8 mouse cellular contexts compared by ENCODE assay signal in genomic region chr1:132008881-132009644, GRCm38 (mm10). TPM values are rescaled to one million over a fixed set of nuclear protein-coding genes. Genes with fewer than 3 reads are reported as not detected.
DNase-seq lines count a peak whose midpoint lies in the region; ATAC-seq and TF ChIP-seq lines count a peak whose summit lies in the region.

No protein-coding gene starts in this region.

- 46% methylated on average over 8 of the region's 8 CpGs for WGBS in kidney, embryonic 14.5 days
- WGBS in bone marrow, adult 2 months: 6% methylated on average over 8 of the region's 8 CpGs
- WGBS in hindbrain, postnatal 0 days: 52% methylated on average over 8 of the region's 8 CpGs
- WGBS in neural tube, embryonic 12.5 days: 64% methylated on average over 8 of the region's 8 CpGs

- TF ChIP-seq CTCF in bone marrow, adult 2 months (IDR thresholded peaks at IDR 0.05; ENCODE audit: control insufficient read depth, insufficient read depth, low read length): no peak
- no peak for TF ChIP-seq CTCF in hindbrain, postnatal 0 days (IDR thresholded peaks at IDR 0.05; ENCODE audit: low read depth)

- H3K27me3 ChIP-seq in kidney, embryonic 14.5 days (ENCODE audit: control insufficient read depth, insufficient read depth, low read length): no peaks in the 10 kb centered on the region
- no peaks in the 10 kb centered on the region for H3K27me3 ChIP-seq in hindbrain, postnatal 0 days (ENCODE audit: insufficient read depth, low read length)
- H3K27me3 ChIP-seq in neural tube, embryonic 12.5 days (replicated peaks): no peaks in the 10 kb centered on the region

- peaks cover 12% of the 10 kb centered on the region for H3K4me1 ChIP-seq in kidney, embryonic 14.5 days (ENCODE audit: control insufficient read depth, insufficient read depth, low read length)
- H3K4me1 ChIP-seq in bone marrow, adult 2 months (ENCODE audit: control insufficient read depth, insufficient read depth, low read length): peaks cover 7% of the 10 kb centered on the region
- H3K4me1 ChIP-seq in hindbrain, postnatal 0 days (ENCODE audit: insufficient read depth, low read length): peaks cover 15% of the 10 kb centered on the region
- H3K4me1 ChIP-seq in neural tube, embryonic 12.5 days: peaks cover 10% of the 10 kb centered on the region

- H3K4me3 ChIP-seq in kidney, embryonic 14.5 days (ENCODE audit: low read length): peak overlapping the region; percentile 84
- peak overlapping the region; percentile 69 for H3K4me3 ChIP-seq in bone marrow, adult 2 months (replicated peaks; ENCODE audit: control insufficient read depth, low read depth, low read length)
- peak overlapping the region; percentile 92 for H3K4me3 ChIP-seq in hindbrain, postnatal 0 days (ENCODE audit: low read length)
- H3K4me3 ChIP-seq in neural tube, embryonic 12.5 days: peak overlapping the region; percentile 83; the same call in 1 of the 2 replicates

- no peak for TF ChIP-seq POLR2A in bone marrow, adult 2 months (IDR thresholded peaks at IDR 0.05; ENCODE audit: borderline replicate concordance, control insufficient read depth, low read depth, low read length)

- H3K4me2 ChIP-seq in kidney, embryonic 14.5 days (replicated peaks; ENCODE audit: low read depth, low read length): peak overlapping the region; percentile 71
- H3K4me2 ChIP-seq in hindbrain, postnatal 0 days (ENCODE audit: low read depth, low read length): peak overlapping the region; percentile 66
- peak overlapping the region; percentile 72 for H3K4me2 ChIP-seq in neural tube, embryonic 12.5 days (replicated peaks)

- H3K36me3 ChIP-seq in kidney, embryonic 14.5 days (ENCODE audit: control insufficient read depth, insufficient read depth, low read length): no peaks in the 10 kb centered on the region
- H3K36me3 ChIP-seq in hindbrain, postnatal 0 days (ENCODE audit: insufficient read depth, low read length): no peaks in the 10 kb centered on the region
- H3K36me3 ChIP-seq in neural tube, embryonic 12.5 days: no peaks in the 10 kb centered on the region

- H3K27ac ChIP-seq in kidney, embryonic 14.5 days (ENCODE audit: low read depth, low read length): peak overlapping the region; percentile 57
- peak overlapping the region; percentile 44 for H3K27ac ChIP-seq in bone marrow, adult 2 months (ENCODE audit: control insufficient read depth, insufficient read depth, low read depth, low read length, poor library complexity)
- H3K27ac ChIP-seq in hindbrain, postnatal 0 days: 0 out of 2 replicates have a peak overlapping the region, but pooled peaks have one; percentile 98
- no peak overlapping the region for H3K27ac ChIP-seq in neural tube, embryonic 12.5 days

- ATAC-seq in kidney, embryonic 14.5 days (ENCODE audit: low FRiP score, low TSS enrichment): no peak
- ATAC-seq in hindbrain, postnatal 0 days: no peak
- no peak for ATAC-seq in neural tube, embryonic 12.5 days (ENCODE audit: low FRiP score, low read depth)

- no peaks in the 10 kb centered on the region for H3K9me3 ChIP-seq in kidney, embryonic 14.5 days (ENCODE audit: control insufficient read depth, low read length)
- no peaks in the 10 kb centered on the region for H3K9me3 ChIP-seq in hindbrain, postnatal 0 days (ENCODE audit: low read length)
- no peaks in the 10 kb centered on the region for H3K9me3 ChIP-seq in neural tube, embryonic 12.5 days

- DNase-seq in kidney, postnatal 10 days: no peak
- DNase-seq in hindbrain, postnatal 0 days (ENCODE audit: low spot score): no peak
- no peak for DNase-seq in frontal cortex, adult 2 months (ENCODE audit: extremely low spot score in 1 of 2, low spot score in 1 of 2)
- no peak for DNase-seq in embryo, embryonic 10.5 days (ENCODE audit: low spot score)
- DNase-seq in spleen, postnatal 14 days (ENCODE audit: low spot score in 2 of 2): no peak

- H3K9ac ChIP-seq in kidney, embryonic 14.5 days (ENCODE audit: low read depth, low read length): peak overlapping the region; percentile 96
- H3K9ac ChIP-seq in hindbrain, postnatal 0 days (replicated peaks; ENCODE audit: low read length): peak overlapping the region; percentile 94; the same call in 1 of the 2 replicates
- no peak overlapping the region for H3K9ac ChIP-seq in neural tube, embryonic 12.5 days

RNA-seq across cellular contexts. Expression of gene Elk4, which starts 1.7 kb away (rescaled TPM):
- polyA plus RNA-seq in kidney, embryonic 14.5 days (2014; fragmentation: Nextera tagmentation; extraction: Ambion mirVana): 35.4 and 37.3 TPM in 2 replicates
- polyA plus RNA-seq in bone marrow, adult 2 months (2011; ENCODE audit: insufficient read depth, insufficient read length, low replicate concordance, missing spikeins): 73.2 and 91.1 TPM in 2 replicates
- total RNA-seq in hindbrain, postnatal 0 days (2014; rRNA removed): 18.8 and 22.4 TPM in 2 replicates
- polyA plus RNA-seq in hindbrain, postnatal 0 days (2015; fragmentation: Nextera tagmentation; extraction: Ambion mirVana): 8.0 and 8.2 TPM in 2 replicates
- 16.1 and 16.2 TPM in 2 replicates for polyA plus RNA-seq in neural tube, embryonic 12.5 days (2016; fragmentation: Nextera tagmentation; extraction: Ambion mirVana)
- 22.7 and 23.2 TPM in 2 replicates for polyA plus RNA-seq in frontal cortex, adult 2 months (2012; rRNA removed)

RNA-seq across cellular contexts. Expression of gene Slc45a3, which starts 46.3 kb away (rescaled TPM):
- polyA plus RNA-seq in kidney, embryonic 14.5 days (2014; fragmentation: Nextera tagmentation; extraction: Ambion mirVana): 5.1 and 7.3 TPM in 2 replicates
- polyA plus RNA-seq in bone marrow, adult 2 months (2011; ENCODE audit: insufficient read depth, insufficient read length, low replicate concordance, missing spikeins): 1.5 and 1.7 TPM in 2 replicates
- 1.3 and 2.0 TPM in 2 replicates for total RNA-seq in hindbrain, postnatal 0 days (2014; rRNA removed)
- polyA plus RNA-seq in hindbrain, postnatal 0 days (2015; fragmentation: Nextera tagmentation; extraction: Ambion mirVana): 0.28 and 0.37 TPM in 2 replicates
- polyA plus RNA-seq in neural tube, embryonic 12.5 days (2016; fragmentation: Nextera tagmentation; extraction: Ambion mirVana): 8.2 and 11.1 TPM in 2 replicates
- polyA plus RNA-seq in frontal cortex, adult 2 months (2012; rRNA removed): 1.4 and 2.0 TPM in 2 replicates

RNA-seq across cellular contexts. Expression of gene Mfsd4a, which starts 58.8 kb away (rescaled TPM):
- 5.4 and 19.7 TPM in 2 replicates for polyA plus RNA-seq in kidney, embryonic 14.5 days (2014; fragmentation: Nextera tagmentation; extraction: Ambion mirVana)
- not detected in 2 replicates for polyA plus RNA-seq in bone marrow, adult 2 months (2011; ENCODE audit: insufficient read depth, insufficient read length, low replicate concordance, missing spikeins)
- total RNA-seq in hindbrain, postnatal 0 days (2014; rRNA removed): 5.8 and 10.2 TPM in 2 replicates
- polyA plus RNA-seq in hindbrain, postnatal 0 days (2015; fragmentation: Nextera tagmentation; extraction: Ambion mirVana): 8.4 and 9.1 TPM in 2 replicates
- polyA plus RNA-seq in neural tube, embryonic 12.5 days (2016; fragmentation: Nextera tagmentation; extraction: Ambion mirVana): 9.8 and 11.2 TPM in 2 replicates
- polyA plus RNA-seq in frontal cortex, adult 2 months (2012; rRNA removed): 44.8 and 53.1 TPM in 2 replicates
